Mouse (Mus musculus): Measurements from ENCODE around the gene Dao. TPM values are rescaled to one million over a fixed set of nuclear protein-coding genes. Genes with fewer than 3 reads are reported as not detected.

Dao gene
- total and polyA plus RNA-seq, 3 experiments: 1.4 to 3.6 (median 1.9) TPM

- peak; percentile 9; the same call in 1 of the 2 replicates for TF ChIP-seq POLR2A (IDR thresholded peaks at IDR 0.05; ENCODE audit: low read depth, low read length)
- no peak for TF ChIP-seq PAX5 (IDR thresholded peaks at IDR 0.05; ENCODE audit: low read length)
- TF ChIP-seq CHD1 (IDR thresholded peaks at IDR 0.05; ENCODE audit: low read depth, low read length): no peak
- TF ChIP-seq MYC (IDR thresholded peaks at IDR 0.05; ENCODE audit: low read depth, low read length): peak; percentile 76
- TF ChIP-seq MEF2A (IDR thresholded peaks at IDR 0.05; ENCODE audit: borderline replicate concordance, low read depth, low read length): 0 out of 2 replicates have a peak, but pooled peaks have one; percentile 29
- TF ChIP-seq ETS1 (conservative IDR thresholded peaks at IDR 0.05; ENCODE audit: low read depth, low read length): peak; percentile 48; the same call in 1 of the 2 replicates
These were observed 64.5 kb downstream of the Dao start (continued) for GRCm38 (mm10) chr5:114067982-114068381.

DNA sequence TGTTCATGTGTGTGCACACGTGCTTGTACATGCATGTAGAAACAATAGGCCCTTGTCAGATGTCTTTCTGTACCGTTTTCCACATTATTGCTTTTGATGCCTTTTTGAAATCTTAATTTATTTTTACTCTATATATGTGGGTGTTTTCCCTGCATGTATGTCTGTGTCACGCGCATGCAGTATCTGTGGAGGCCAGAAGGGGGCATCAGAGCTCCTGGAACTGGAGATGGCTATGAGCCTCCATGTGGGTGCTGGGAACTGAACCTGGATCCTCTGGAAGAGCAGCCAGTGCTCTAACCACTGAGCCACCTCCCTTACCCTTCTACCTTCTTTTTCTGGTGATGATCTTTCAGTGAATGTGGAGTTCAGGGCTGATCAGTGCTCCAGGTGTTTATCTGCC lies 67.4 kb downstream of the Dao start:
- Histone ChIP-seq H3K4me3 (replicated peaks in 1 of 3; ENCODE audit: low read depth in 2 of 3, low read length in 2 of 3, poor library complexity in 1 of 3) (peak overlapping the region in 1 of 3 experiments; percentile 32), H3K4me2 (ENCODE audit: insufficient read depth, low read depth, poor library complexity, severe bottlenecking) (no peak overlapping the region), H3K27ac (ENCODE audit: insufficient read depth, low read depth) (no peak overlapping the region), H3K9ac (ENCODE audit: insufficient read depth, low read depth) (no peak overlapping the region), H3K36me3 (replicated peaks in 1 of 2; ENCODE audit: control insufficient read depth in 1 of 2, insufficient read depth in 1 of 2, low read length in 1 of 2) (no peaks in the 10 kb centered on the region), H3K27me3 (replicated peaks) (no peaks in the 10 kb centered on the region), H3K9me3 (replicated peaks; ENCODE audit: low read length) (peaks cover 3% of the 10 kb centered on the region), H3K4me1 (ENCODE audit: control insufficient read depth in 1 of 2, insufficient read depth in 2 of 2) (peaks cover 21 to 63% of the 10 kb centered on the region in 2 experiments), H3K79me2 (replicated peaks; ENCODE audit: control insufficient read depth, extremely low read depth, insufficient read depth, poor library complexity, severe bottlenecking) (no peaks in the 10 kb centered on the region)
- TF ChIP-seq ZC3H11A (IDR thresholded peaks at IDR 0.05; ENCODE audit: low read depth, low read length) (no peak), BHLHE40 (IDR thresholded peaks at IDR 0.05; ENCODE audit: low read depth, low read length) (no peak), KAT2A (IDR thresholded peaks at IDR 0.05; ENCODE audit: insufficient replicate concordance, low read length) (no peak), MEF2A (IDR thresholded peaks at IDR 0.05; ENCODE audit: borderline replicate concordance, low read depth, low read length) (no peak), MYC (IDR thresholded peaks at IDR 0.05; ENCODE audit: low read depth, low read length) (no peak), CTCF (conservative IDR thresholded peaks at IDR 0.05 in 1 of 2, IDR thresholded peaks at IDR 0.05 in 1 of 2; ENCODE audit: low read depth in 2 of 2, low read length in 2 of 2) (peak; percentile 21 to 32; a peak in 2 of 4 replicates), IRF4 (IDR thresholded peaks at IDR 0.05; ENCODE audit: low read depth, low read length) (no peak), MAX (IDR thresholded peaks at IDR 0.05; ENCODE audit: low read length) (no peak)
- dilution Hi-C loops (cut with MboI; ENCODE audit: extremely low pct_ligation_motif_present, extremely low pct_unique_long_range_greater_than_20kb, low sequenced_read_pairs): no loop called here
- DNase-seq (ENCODE audit: extremely low read depth): no peak
- in situ Hi-C loops (cut with MboI; ENCODE audit: low pct_ligation_motif_present, low pct_unique_long_range_greater_than_20kb, low sequenced_read_pairs): loop anchor here (5.0 kb wide), 1 partner anchor 36 kb away; no protein-coding TSS in a partner anchor

DNA sequence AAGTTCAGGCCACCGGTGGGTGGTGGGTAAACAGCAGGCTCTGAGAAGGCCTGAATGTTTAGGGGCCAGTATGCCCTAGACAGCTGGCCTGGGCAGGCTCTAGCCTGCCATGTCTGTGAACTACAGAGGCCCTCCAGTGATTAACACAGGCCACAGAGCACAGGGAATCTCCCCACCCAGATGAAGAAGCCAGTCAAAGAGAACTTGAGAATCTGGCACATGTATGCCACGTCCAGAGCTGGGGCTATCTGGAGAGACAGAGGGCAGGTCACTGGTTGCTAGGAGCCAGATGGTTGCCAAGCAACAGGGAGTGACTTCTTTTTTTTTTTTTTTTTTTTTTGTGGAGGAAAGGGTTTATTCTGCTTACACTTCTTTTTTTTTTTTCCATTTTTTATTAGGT lies 68.8 kb downstream of the Dao start:
- H3K27ac ChIP-seq (ENCODE audit: insufficient read depth, low read depth): peak overlapping the region; percentile 20; the same call in 1 of the 2 replicates
- no peak overlapping the region for H3K9ac ChIP-seq (ENCODE audit: insufficient read depth, low read depth)
- no peaks in the 10 kb centered on the region for H3K27me3 ChIP-seq (replicated peaks)
- H3K4me3 ChIP-seq (replicated peaks in 1 of 3; ENCODE audit: low read depth in 2 of 3, low read length in 2 of 3, poor library complexity in 1 of 3): no peak overlapping the region
- dilution Hi-C loops (cut with MboI; ENCODE audit: extremely low pct_ligation_motif_present, extremely low pct_unique_long_range_greater_than_20kb, low sequenced_read_pairs) (no loop called here), in situ Hi-C loops (cut with MboI; ENCODE audit: low pct_ligation_motif_present, low pct_unique_long_range_greater_than_20kb, low sequenced_read_pairs) (loop anchor here (5.0 kb wide), 1 partner anchor 35 kb away; no protein-coding TSS in a partner anchor)
- no peak overlapping the region for H3K4me2 ChIP-seq (ENCODE audit: insufficient read depth, low read depth, poor library complexity, severe bottlenecking)
- no peaks in the 10 kb centered on the region for H3K36me3 ChIP-seq (replicated peaks in 1 of 2; ENCODE audit: control insufficient read depth in 1 of 2, insufficient read depth in 1 of 2, low read length in 1 of 2)
- peaks cover 3% of the 10 kb centered on the region for H3K9me3 ChIP-seq (replicated peaks; ENCODE audit: low read length)
- peaks cover 11 to 49% of the 10 kb centered on the region in 2 experiments for H3K4me1 ChIP-seq (ENCODE audit: control insufficient read depth in 1 of 2, insufficient read depth in 2 of 2)
- DNase-seq (ENCODE audit: extremely low read depth): peak; percentile 77
- H3K79me2 ChIP-seq (replicated peaks; ENCODE audit: control insufficient read depth, extremely low read depth, insufficient read depth, poor library complexity, severe bottlenecking): no peaks in the 10 kb centered on the region
- TF ChIP-seq CTCF (conservative IDR thresholded peaks at IDR 0.05 in 1 of 2, IDR thresholded peaks at IDR 0.05 in 1 of 2; ENCODE audit: low read depth in 2 of 2, low read length in 2 of 2): no peak
- TF ChIP-seq ZC3H11A (IDR thresholded peaks at IDR 0.05; ENCODE audit: low read depth, low read length): no peak
- peak; percentile 97 for TF ChIP-seq MXI1 (IDR thresholded peaks at IDR 0.05; ENCODE audit: low read depth, low read length)
- TF ChIP-seq NRF1 (IDR thresholded peaks at IDR 0.05; ENCODE audit: low read depth, low read length): no peak
- TF ChIP-seq USF2 (conservative IDR thresholded peaks at IDR 0.05; ENCODE audit: low read depth, low read length): no peak
- TF ChIP-seq EP300 (IDR thresholded peaks at IDR 0.05; ENCODE audit: low read length): no peak
- TF ChIP-seq MYC (IDR thresholded peaks at IDR 0.05; ENCODE audit: low read depth, low read length): 0 out of 2 replicates have a peak, but pooled peaks have one; percentile 20
- peak; percentile 33; the same call in 1 of the 2 replicates for TF ChIP-seq ELF1 (IDR thresholded peaks at IDR 0.05; ENCODE audit: low read depth, low read length)
- no peak for TF ChIP-seq POLR2AphosphoS2 (IDR thresholded peaks at IDR 0.05; ENCODE audit: low read depth, low read length)
- peak; percentile 94 for TF ChIP-seq ZNF384 (IDR thresholded peaks at IDR 0.05; ENCODE audit: low read depth, low read length)
- no peak for TF ChIP-seq SIN3A (IDR thresholded peaks at IDR 0.05; ENCODE audit: low read length)
- TF ChIP-seq TCF12 (IDR thresholded peaks at IDR 0.05; ENCODE audit: low read depth, low read length): peak; percentile 66; the same call in 1 of the 2 replicates
- TF ChIP-seq MAZ (IDR thresholded peaks at IDR 0.05; ENCODE audit: low read depth, low read length): no peak
- no peak for TF ChIP-seq HCFC1 (IDR thresholded peaks at IDR 0.05; ENCODE audit: low read depth, low read length)
- no peak for TF ChIP-seq ZMIZ1 (IDR thresholded peaks at IDR 0.05; ENCODE audit: low read depth, low read length)
- TF ChIP-seq MAX (IDR thresholded peaks at IDR 0.05; ENCODE audit: low read length): no peak
- TF ChIP-seq MEF2A (IDR thresholded peaks at IDR 0.05; ENCODE audit: borderline replicate concordance, low read depth, low read length): peak; percentile 62; the same call in 1 of the 2 replicates
- TF ChIP-seq NELFE (IDR thresholded peaks at IDR 0.05; ENCODE audit: low read depth, low read length): no peak
- TF ChIP-seq GABPA (IDR thresholded peaks at IDR 0.05; ENCODE audit: insufficient replicate concordance, low read depth, low read length): no peak
- TF ChIP-seq RAD21 (IDR thresholded peaks at IDR 0.05; ENCODE audit: low read depth, low read length): no peak
- TF ChIP-seq MAFK (IDR thresholded peaks at IDR 0.05; ENCODE audit: insufficient replicate concordance, low read length): no peak
- TF ChIP-seq CHD1 (IDR thresholded peaks at IDR 0.05; ENCODE audit: low read depth, low read length): peak; percentile 46; the same call in 1 of the 2 replicates
- no peak for TF ChIP-seq USF1 (IDR thresholded peaks at IDR 0.05; ENCODE audit: low read depth, low read length)

Data from CH12.LX (cell line).